Mouse (Mus musculus): ENCODE results near the gene Prkce.

Gene Prkce

GRCm38 (mm10) chr17:86529003-86529402 is 361.4 kb downstream of the Prkce start:
- no peak for DNase-seq

GRCm38 (mm10) chr17:86529411-86529810 is 361.8 kb downstream of the Prkce start:
- no peak for DNase-seq

- DNase-seq, result no peak
Observed at GRCm38 (mm10) chr17:86531231-86531630, 363.6 kb downstream of the Prkce start.

- no peak for DNase-seq
Observed at GRCm38 (mm10) chr17:86532783-86533548, 365.4 kb downstream of the Prkce start.

DNA sequence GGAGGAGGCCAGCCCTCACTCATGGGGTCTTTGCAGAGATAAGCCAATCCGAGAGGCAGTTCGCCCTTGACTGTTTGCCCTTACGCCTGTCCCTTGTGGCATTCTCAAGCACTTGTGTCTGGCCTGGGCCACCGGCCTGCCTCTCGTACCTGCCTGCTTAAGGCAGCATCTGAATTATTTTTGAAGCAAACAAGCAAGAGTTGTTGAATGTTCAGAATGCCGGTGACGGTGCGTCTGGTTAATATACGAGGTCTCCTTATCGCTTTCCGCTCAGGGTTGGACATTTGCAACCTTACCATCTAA is 365.9 kb downstream of the Prkce start:
- no peak for DNase-seq

GRCm38 (mm10) chr17:86535096-86535495 is 367.5 kb downstream of the Prkce start:
- DNase-seq, result no peak

GRCm38 (mm10) chr17:86535827-86536656 is 368.5 kb downstream of the Prkce start:
- peak; percentile 78 to 82 for DNase-seq

DNA sequence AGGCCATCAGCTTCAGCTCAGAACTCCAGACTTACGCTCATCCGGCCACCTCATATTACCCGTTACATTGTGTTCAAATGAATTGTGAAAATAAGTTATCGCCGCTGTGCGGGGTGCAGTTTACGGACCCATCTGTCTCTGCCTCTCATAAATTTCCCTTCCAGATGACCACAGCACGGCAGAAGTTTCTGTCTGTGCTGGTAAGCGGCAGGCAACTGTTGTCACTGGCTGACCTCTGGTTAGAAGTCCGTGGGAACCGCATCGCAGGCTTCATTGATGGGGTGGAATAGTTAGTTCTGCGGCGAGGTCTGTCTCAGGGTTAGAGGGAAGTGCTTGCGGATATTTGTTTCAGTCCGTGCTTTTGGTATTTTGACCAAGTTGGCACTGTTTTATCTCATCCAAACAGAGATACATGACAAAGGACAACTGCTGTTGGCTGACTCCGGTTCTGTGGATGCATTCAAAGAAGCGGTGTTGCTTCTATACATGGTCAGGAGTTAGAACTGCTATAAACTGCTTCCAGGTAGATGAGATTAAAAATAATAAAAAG is 372.4 kb downstream of the Prkce start:
- DNase-seq, result peak; percentile 25 to 35

GRCm38 (mm10) chr17:86546529-86546928 is 378.9 kb downstream of the Prkce start:
- no peak for DNase-seq

- peak in 1 of 2 experiments; percentile 50 for DNase-seq
Observed at GRCm38 (mm10) chr17:86549128-86549527, 381.5 kb downstream of the Prkce start.

GRCm38 (mm10) chr17:86551561-86551960 is 384.0 kb downstream of the Prkce start:
- DNase-seq, result no peak

DNA sequence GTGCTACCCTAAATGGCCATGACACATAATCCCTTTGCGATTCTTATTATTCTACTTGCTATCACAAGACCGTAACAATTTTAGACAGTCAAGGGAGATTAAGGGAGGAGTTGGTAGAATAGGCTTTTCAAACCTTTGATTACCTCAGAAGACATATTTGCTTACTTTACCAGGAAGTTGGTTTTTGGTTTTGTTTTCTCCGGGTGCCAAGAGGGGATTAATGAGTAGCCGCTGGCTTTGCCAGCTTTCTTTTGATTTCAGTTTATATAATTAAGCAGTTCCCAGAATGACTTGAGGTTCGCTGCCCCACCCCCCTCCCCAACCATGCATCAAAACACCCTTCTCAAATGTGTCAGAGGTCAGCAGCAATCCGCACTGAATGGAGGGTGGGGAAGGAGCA is 384.4 kb downstream of the Prkce start:
- DNase-seq, result no peak

DNA sequence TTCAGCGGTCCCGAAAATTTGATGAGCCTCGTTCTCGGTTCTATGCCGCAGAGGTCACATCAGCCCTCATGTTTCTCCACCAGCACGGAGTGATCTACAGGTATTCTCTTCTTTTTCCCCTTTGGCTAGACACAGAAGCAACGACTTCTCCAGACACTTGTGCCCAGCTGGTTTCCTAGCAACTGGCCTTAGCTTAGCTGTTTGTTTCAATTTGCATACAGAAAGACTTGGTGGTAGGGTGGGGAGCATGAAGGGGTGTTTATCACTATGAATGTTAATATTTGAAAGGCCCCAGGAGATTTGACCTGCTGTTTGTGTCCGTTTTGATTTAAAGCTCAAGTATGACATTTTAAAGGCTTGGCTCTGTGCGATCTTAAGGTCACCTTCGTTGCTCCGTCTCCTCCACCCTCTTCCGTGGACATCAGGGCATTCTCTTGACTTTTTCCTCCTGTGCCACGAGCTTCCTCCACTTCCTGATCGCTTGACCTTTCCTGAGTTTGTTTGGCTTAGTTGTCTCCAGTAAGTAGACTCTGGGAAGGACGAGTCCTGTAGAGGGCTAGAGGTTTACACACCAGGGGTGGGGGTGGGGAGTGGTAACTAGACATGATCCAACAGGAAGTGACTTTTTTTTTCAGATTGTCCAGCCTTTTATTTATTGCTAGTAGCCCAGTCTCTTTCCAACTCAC is 391.8 kb downstream of the Prkce start:
- peak; percentile 29 to 68 for DNase-seq

DNA sequence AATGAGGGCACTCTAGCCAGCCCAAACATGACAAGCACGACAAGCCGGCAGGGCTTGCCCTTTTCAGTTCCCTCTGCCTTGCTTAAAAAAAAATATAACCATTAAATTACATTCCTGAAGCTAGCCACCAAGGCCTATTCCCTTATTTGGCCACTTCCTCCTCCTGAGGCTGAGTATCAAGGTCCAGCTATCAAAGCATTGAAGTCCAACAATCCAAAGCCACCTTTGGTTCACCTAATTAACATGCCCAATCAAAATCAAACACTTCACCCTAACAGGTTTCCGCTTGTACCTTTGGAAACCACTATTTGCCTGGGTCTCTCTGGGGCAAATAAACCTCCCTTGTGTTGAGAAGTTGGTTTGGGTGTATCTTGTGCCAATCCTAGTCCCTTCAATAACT is 392.9 kb downstream of the Prkce start:
- DNase-seq, result no peak

- no peak for DNase-seq
Observed at GRCm38 (mm10) chr17:86570491-86570890, 402.9 kb downstream of the Prkce start.

GRCm38 (mm10) chr17:86571266-86571665 is 403.7 kb downstream of the Prkce start:
- DNase-seq, result no peak

DNA sequence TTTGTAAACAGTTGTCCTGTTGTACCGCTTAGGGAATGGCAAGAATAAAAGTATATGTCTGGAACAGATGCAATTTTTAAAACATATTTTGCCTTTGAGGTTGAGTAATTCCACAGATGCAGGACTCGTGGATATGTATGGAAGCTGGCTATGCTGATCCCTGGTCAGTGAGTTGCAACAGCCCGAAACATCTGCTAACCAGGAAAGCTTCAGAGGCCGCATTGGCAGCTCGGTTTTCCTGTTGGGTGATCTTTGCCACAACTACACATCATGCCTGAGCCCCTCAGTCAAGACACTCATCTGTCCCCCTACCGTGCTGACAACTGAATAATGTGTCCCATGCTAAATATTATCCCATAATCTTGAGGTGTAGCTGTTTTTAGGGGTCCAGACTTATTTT is 404.6 kb downstream of the Prkce start:
- DNase-seq, result no peak

DNA sequence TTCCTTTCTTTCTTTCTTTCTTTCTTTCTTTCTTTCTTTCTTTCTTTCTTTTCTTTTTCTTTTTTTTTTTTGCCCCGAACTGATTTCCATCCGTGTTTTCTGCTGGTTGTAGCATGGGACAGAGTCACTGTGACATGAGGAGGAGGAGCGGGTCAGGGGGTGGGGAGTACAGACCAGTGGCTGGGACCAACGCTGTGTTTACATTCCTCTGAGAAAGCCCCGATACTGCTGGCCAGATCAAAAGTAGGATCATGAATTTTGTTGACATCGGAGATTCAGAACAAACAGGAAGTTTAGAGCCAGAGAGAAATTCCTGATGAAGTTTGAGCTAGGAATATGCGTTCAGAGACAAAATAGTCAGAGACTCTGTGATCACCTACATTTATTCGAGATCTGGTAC is 405.0 kb downstream of the Prkce start:
- DNase-seq, result no peak

GRCm38 (mm10) chr17:86573596-86574248 is 406.1 kb downstream of the Prkce start:
- no peak for DNase-seq

GRCm38 (mm10) chr17:86580724-86581123 is 413.1 kb downstream of the Prkce start:
- no peak for DNase-seq

- DNase-seq, result no peak
Observed at GRCm38 (mm10) chr17:86582341-86582740, 414.8 kb downstream of the Prkce start.

- DNase-seq, result no peak
Observed at GRCm38 (mm10) chr17:86586441-86586840, 418.9 kb downstream of the Prkce start.

Data from kidney, adult 8-10 months (tissue).